Mouse (Mus musculus) forebrain, embryonic 15.5 days (tissue): ENCODE measurements around the gene Ptpru. TPM values are rescaled to one million over a fixed set of nuclear protein-coding genes. Genes with fewer than 3 reads are reported as not detected.

ENCODE experiments used
- ATAC-seq: fragments of 200-750 bp; cut with Nextera tagmentation; replicated peaks from 2 replicates; pipeline ENCODE4 v1.8.0; 2017; ENCODE audit warnings: mild to moderate bottlenecking, moderate TSS enrichment, moderate library complexity
- H3K27ac ChIP-seq: fragments of 300-500 bp; sonication (generic); replicated peaks from 2 replicates; pipeline ENCODE4 v1.5.1; 2015; ENCODE audit warnings: mild to moderate bottlenecking, inconsistent platforms
- H3K27me3 ChIP-seq: fragments of 300-500 bp; sonication (generic); 2 replicates; pipeline ENCODE4 v1.6.1; 2015; ENCODE audit warnings: inconsistent platforms
- H3K36me3 ChIP-seq: fragments of 300-500 bp; sonication (generic); 2 replicates; pipeline ENCODE4 v1.6.1; 2015; ENCODE audit warnings: mild to moderate bottlenecking, inconsistent platforms
- H3K4me1 ChIP-seq: fragments of 300-500 bp; sonication (generic); 2 replicates; pipeline ENCODE4 v1.6.1; 2015; ENCODE audit warnings: inconsistent platforms
- H3K4me2 ChIP-seq: fragments of 300-500 bp; sonication (generic); replicated peaks from 2 replicates; pipeline ENCODE4 v1.6.1; 2015; ENCODE audit warnings: mild to moderate bottlenecking, inconsistent platforms
- H3K4me3 ChIP-seq: fragments of 300-500 bp; sonication (generic); 2 replicates; pipeline ENCODE4 v1.5.1; 2015; ENCODE audit warnings: mild to moderate bottlenecking, inconsistent platforms
- H3K9ac ChIP-seq: fragments of 300-500 bp; sonication (generic); replicated peaks from 2 replicates; pipeline ENCODE4 v1.6.1; 2015; ENCODE audit warnings: mild to moderate bottlenecking, inconsistent platforms
- H3K9me3 ChIP-seq: fragments of 300-500 bp; sonication (generic); 2 replicates; pipeline ENCODE4 v1.6.1; 2016; ENCODE audit warnings: inconsistent platforms
- WGBS: fragments of 180-500 bp; shearing (Covaris S2); methylation state at CpG from one replicate; pipeline ENCODE4 v1.1.7; 2015; ENCODE audit warnings: mixed read lengths; 5-methylcytosine and 5-hydroxymethylcytosine counted together
- polyA plus RNA-seq: library from polyadenylated mRNA; unstranded; fragments of >200 nt; fragmentation: Nextera tagmentation; extraction: Ambion mirVana; gene quantifications from 2 replicates; pipeline ENCODE4 v1.2.1, GENCODE M21; 2015

Gene Ptpru
- 23.9 and 25.2 TPM in 2 replicates for polyA plus RNA-seq

GRCm38 (mm10) chr4:131837872-131838524 lies at the start of gene Ptpru:
Ptpru (minus strand) TSS chr4:131838288.
- peak within 1 kb of the TSS; percentile 73 for H3K9ac ChIP-seq
- H3K4me3 ChIP-seq: peak within 1 kb of the TSS; percentile 57
- H3K27ac ChIP-seq: 0 out of 2 replicates have a peak within 1 kb of the TSS, but pooled peaks have one; percentile 12
- under 1% methylated on average over 72 of the region's 72 CpGs for WGBS
- H3K9me3 ChIP-seq: no peaks in the 10 kb centered on the region
- H3K4me1 ChIP-seq: peaks cover 36% of the 10 kb centered on the region
- no peaks in the 10 kb centered on the region for H3K36me3 ChIP-seq
- H3K27me3 ChIP-seq: peaks cover 12% of the 10 kb centered on the region
- peak; percentile 89 for ATAC-seq
- H3K4me2 ChIP-seq: peak within 1 kb of the TSS; percentile 99

DNA sequence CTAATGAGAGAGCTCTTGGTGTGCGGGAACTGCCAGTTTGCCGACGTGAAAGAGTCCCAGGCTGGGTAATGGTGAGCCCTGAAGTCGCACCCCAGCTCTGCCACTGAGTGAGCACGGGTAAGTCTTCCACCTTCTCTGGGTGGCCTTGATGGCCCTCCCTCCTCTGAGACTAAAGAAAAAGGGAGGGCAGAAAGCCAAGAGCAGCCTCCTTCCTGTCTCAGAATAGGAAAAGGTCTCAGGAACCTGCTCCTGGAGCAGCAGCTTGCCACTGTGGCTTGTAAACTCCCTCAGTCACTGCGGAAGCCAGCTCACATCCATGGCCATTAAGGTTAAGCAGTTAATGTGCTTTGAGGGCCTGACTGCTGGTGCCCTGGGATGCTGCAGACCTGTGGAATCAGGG lies 47.3 kb upstream of the Ptpru start:
- H3K9me3 ChIP-seq: no peaks in the 10 kb centered on the region
- ATAC-seq: no peak
- no peak overlapping the region for H3K4me2 ChIP-seq
- H3K36me3 ChIP-seq: peaks cover 13% of the 10 kb centered on the region
- H3K9ac ChIP-seq: no peak overlapping the region
- H3K4me3 ChIP-seq: no peak overlapping the region
- WGBS: 81% methylated on average over 6 of the region's 6 CpGs
- peaks cover 29% of the 10 kb centered on the region for H3K4me1 ChIP-seq
- no peaks in the 10 kb centered on the region for H3K27me3 ChIP-seq
- no peak overlapping the region for H3K27ac ChIP-seq

DNA sequence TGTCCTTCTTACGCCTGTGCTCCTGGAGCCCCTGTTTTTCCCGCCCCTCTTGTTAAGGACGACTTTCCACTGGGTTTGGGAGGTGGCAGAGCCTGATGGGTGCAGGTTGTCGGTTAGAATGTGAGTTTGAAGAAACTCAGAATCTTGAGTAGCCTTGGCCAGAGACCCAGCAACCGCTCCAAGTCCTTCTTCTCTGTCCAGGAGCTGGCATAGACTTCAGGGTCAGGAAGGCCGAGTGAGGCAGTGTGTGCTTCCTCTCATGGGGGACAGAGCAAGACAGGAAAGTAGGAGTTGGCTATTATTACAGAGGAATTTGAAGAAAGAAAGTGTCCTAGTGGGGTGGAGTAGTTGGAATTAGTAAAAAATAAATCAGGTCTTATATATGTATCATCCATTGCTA lies 45.5 kb upstream of the Ptpru start:
- peaks cover 39% of the 10 kb centered on the region for H3K4me1 ChIP-seq
- no peak overlapping the region for H3K4me3 ChIP-seq
- H3K9ac ChIP-seq: no peak overlapping the region
- no peaks in the 10 kb centered on the region for H3K27me3 ChIP-seq
- no peak overlapping the region for H3K4me2 ChIP-seq
- no peak for ATAC-seq
- WGBS: 74% methylated on average over 6 of the region's 6 CpGs
- no peak overlapping the region for H3K27ac ChIP-seq
- no peaks in the 10 kb centered on the region for H3K9me3 ChIP-seq
- peaks cover 13% of the 10 kb centered on the region for H3K36me3 ChIP-seq

GRCm38 (mm10) chr4:131881306-131881705 lies 43.2 kb upstream of the Ptpru start:
- Histone ChIP-seq H3K4me1 (peaks cover 58% of the 10 kb centered on the region), H3K9me3 (no peaks in the 10 kb centered on the region), H3K27me3 (no peaks in the 10 kb centered on the region), H3K27ac (no peak overlapping the region), H3K4me3 (no peak overlapping the region), H3K4me2 (no peak overlapping the region), H3K36me3 (peaks cover 9% of the 10 kb centered on the region), H3K9ac (no peak overlapping the region)
- no peak for ATAC-seq
- 90% methylated on average over 7 of the region's 7 CpGs for WGBS

GRCm38 (mm10) chr4:131879692-131880091 lies 41.6 kb upstream of the Ptpru start:
- H3K27ac ChIP-seq: no peak overlapping the region
- no peak overlapping the region for H3K4me3 ChIP-seq
- no peak overlapping the region for H3K9ac ChIP-seq
- no peaks in the 10 kb centered on the region for H3K36me3 ChIP-seq
- H3K4me1 ChIP-seq: peaks cover 71% of the 10 kb centered on the region
- H3K4me2 ChIP-seq: no peak overlapping the region
- no peaks in the 10 kb centered on the region for H3K9me3 ChIP-seq
- 84% methylated on average over 1 of the region's 1 CpGs for WGBS
- ATAC-seq: no peak
- H3K27me3 ChIP-seq: no peaks in the 10 kb centered on the region

DNA sequence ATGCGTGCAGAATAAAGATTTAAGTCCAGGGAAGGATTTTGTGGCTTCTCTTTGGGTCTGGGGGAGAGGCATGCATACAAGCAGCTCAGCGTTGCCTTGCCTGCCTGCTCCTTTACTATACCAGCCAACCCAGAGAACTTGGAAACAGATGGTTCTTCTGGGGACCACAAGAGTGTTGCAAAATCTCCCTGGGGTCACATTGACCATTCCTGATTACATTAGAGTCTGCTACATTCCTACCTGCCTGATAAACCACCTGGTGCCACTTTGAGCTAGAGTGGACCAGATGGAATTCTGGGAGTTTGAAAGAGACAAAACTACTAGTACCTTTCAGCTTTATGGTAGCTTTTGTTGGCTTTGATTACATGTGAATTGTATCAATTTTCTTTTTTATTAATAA lies 38.7 kb upstream of the Ptpru start:
- no peak overlapping the region for H3K27ac ChIP-seq
- WGBS: 62% methylated on average over 2 of the region's 2 CpGs
- peaks cover 64% of the 10 kb centered on the region for H3K4me1 ChIP-seq
- H3K4me2 ChIP-seq: 0 out of 2 replicates have a peak overlapping the region, but pooled peaks have one; percentile 84
- ATAC-seq: no peak
- no peaks in the 10 kb centered on the region for H3K9me3 ChIP-seq
- no peak overlapping the region for H3K4me3 ChIP-seq
- H3K9ac ChIP-seq: no peak overlapping the region; the same call in 1 of the 2 replicates
- no peaks in the 10 kb centered on the region for H3K27me3 ChIP-seq
- no peaks in the 10 kb centered on the region for H3K36me3 ChIP-seq

- peaks cover 55% of the 10 kb centered on the region for H3K4me1 ChIP-seq
- H3K4me2 ChIP-seq: peak overlapping the region; percentile 84
- peak overlapping the region; percentile 100 for H3K9ac ChIP-seq
- H3K36me3 ChIP-seq: no peaks in the 10 kb centered on the region
- no peaks in the 10 kb centered on the region for H3K27me3 ChIP-seq
- no peak for ATAC-seq
- H3K27ac ChIP-seq: 0 out of 2 replicates have a peak overlapping the region, but pooled peaks have one; percentile 2
- no peaks in the 10 kb centered on the region for H3K9me3 ChIP-seq
- peak overlapping the region; percentile 90 for H3K4me3 ChIP-seq
- 30% methylated on average over 3 of the region's 3 CpGs for WGBS
Observed at GRCm38 (mm10) chr4:131875242-131875641, 37.2 kb upstream of the Ptpru start.

DNA sequence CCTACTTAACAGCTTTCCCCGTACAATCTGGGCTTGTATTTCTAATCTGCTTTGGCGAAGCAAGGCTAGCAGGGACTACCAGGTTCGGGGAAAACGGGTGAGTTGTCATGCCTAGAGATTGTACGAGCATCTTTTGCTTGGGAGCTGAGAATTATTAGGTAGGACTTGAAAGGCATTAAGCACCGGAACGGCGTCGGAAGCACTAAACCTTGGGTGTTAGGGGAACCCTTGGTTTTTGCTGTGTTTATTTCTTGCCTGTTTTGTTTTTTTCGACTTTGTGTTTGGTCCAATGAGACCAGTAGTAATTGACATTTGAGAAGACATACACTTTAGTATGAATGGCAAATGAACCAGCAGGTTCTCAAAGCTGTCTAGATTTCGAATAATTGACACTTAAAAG lies 36.5 kb upstream of the Ptpru start:
- Histone ChIP-seq H3K4me2 (peak overlapping the region; percentile 84), H3K4me1 (peaks cover 53% of the 10 kb centered on the region), H3K36me3 (no peaks in the 10 kb centered on the region), H3K9ac (peak overlapping the region; percentile 100), H3K27me3 (no peaks in the 10 kb centered on the region), H3K27ac (peak overlapping the region; percentile 99), H3K4me3 (peak overlapping the region; percentile 90), H3K9me3 (no peaks in the 10 kb centered on the region)
- 3% methylated on average over 11 of the region's 11 CpGs for WGBS
- no peak for ATAC-seq

GRCm38 (mm10) chr4:131874169-131874536 lies 36.1 kb upstream of the Ptpru start:
- WGBS: 0% methylated on average over 20 of the region's 20 CpGs
- Histone ChIP-seq H3K36me3 (no peaks in the 10 kb centered on the region), H3K27me3 (no peaks in the 10 kb centered on the region), H3K27ac (peak overlapping the region; percentile 99), H3K9ac (peak overlapping the region; percentile 100), H3K4me3 (peak overlapping the region; percentile 90), H3K4me2 (peak overlapping the region; percentile 84), H3K4me1 (peaks cover 48% of the 10 kb centered on the region), H3K9me3 (no peaks in the 10 kb centered on the region)
- no peak for ATAC-seq

DNA sequence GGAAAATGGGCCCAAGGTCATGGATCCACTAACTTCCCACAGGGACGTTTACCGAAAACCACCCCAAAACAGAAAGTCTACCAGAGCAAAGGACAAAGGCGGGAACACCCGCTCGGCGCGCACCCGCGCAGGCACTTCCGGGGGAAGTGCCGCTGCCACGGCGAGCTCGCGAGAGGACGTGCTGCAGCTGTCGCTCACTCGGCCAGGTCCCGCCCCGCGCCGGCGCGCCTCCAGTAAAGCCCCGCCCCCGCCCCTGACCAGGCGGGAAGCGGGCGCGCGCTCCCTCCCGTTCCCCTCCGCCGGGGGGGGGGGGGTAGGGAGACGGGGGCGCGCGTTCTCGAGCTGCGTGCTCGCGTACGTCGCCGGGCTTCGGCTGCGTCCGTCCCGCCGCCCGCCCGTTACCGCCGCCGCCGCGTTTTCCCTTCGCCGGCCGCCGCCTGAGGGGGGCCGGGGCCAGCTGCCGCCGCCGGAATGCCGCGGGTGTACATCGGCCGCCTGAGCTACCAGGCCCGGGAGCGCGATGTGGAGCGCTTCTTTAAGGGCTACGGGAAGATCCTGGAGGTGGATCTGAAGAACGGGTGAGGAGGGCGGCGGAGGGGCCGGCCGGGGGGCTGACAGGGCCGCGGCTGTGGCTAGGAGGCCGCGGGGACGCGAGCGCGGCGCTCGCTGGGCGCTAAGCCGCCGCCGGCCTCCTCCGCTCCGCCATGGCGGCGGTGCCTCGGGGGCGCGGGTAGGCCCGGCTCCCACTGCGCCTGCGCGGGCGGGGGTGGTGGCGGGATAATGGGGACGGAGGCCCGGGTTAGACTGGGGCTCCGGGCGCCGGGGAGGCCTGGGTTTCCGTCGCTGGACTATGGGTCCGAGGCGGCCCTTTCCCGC lies 35.4 kb upstream of the Ptpru start, which contains the start of gene Srsf4:
Srsf4 (plus strand) TSS at position 325 of the 876 bp plus-strand sequence.
- peak within 1 kb of the TSS; percentile 100 for H3K9ac ChIP-seq
- H3K4me2 ChIP-seq: peak within 1 kb of the TSS; percentile 84
- H3K27ac ChIP-seq: peak within 1 kb of the TSS; percentile 99
- H3K27me3 ChIP-seq: no peaks in the 10 kb centered on the region
- H3K4me3 ChIP-seq: peak within 1 kb of the TSS; percentile 90
- H3K9me3 ChIP-seq: no peaks in the 10 kb centered on the region
- peaks cover 45% of the 10 kb centered on the region for H3K4me1 ChIP-seq
- ATAC-seq: peak; percentile 95
- H3K36me3 ChIP-seq: no peaks in the 10 kb centered on the region
- WGBS: under 1% methylated on average over 85 of the region's 116 CpGs

DNA sequence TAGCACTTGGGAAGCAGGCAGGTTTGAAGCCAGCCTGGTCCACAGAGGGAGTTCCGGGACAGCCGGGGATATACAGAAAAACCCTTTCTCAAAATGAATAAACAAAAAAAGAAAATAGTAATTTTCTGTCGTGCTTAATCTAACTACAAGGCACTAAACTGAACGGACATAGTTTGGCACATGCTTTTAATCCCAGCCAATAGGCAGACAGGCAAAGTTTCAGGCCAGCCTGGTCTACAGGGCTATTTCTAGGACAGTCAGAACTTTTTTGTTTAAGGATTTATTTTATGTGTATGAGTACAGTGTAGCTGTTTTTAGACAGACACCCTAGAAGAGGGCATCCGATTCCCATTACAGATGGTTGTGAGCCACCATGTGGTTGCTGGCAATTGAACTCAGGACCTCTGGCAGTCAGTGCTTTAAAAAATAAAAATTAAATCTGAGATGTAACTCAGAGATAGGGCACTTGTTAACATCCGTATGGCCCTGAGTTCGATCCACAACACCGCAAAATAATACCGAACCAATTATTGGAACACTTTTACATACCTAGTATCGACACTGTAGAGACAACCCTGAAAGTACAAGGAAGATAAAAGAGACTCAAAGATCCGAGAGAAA lies 34.7 kb upstream of the Ptpru start:
- Histone ChIP-seq H3K27ac (peak overlapping the region; percentile 99), H3K4me1 (peaks cover 38% of the 10 kb centered on the region), H3K4me2 (peak overlapping the region; percentile 58), H3K36me3 (no peaks in the 10 kb centered on the region), H3K9me3 (no peaks in the 10 kb centered on the region), H3K27me3 (no peaks in the 10 kb centered on the region), H3K9ac (peak overlapping the region; percentile 100), H3K4me3 (peak overlapping the region; percentile 90)
- ATAC-seq: peak; percentile 46
- WGBS: 11% methylated on average over 11 of the region's 11 CpGs

DNA sequence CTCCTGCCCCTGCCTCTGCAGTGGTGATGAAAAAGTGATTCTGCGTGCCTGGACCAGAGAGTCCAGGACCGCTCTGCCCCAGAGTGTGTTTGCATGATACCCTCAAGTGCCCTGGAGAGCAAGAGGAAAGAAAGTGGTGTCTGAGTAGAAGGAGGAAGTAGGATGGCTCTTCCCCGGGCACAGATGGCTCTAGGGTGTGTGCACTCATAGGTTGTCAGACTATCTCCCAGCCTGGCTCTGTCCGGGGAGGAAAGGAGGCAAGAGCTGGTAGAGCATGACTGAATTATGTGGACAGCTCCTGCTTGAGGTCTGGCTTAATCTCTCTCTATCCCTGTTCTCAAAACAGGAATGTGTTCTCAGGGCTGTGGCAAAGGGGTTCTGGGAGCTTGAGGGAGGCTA lies 23.3 kb upstream of the Ptpru start:
- 85% methylated on average over 4 of the region's 4 CpGs for WGBS
- H3K36me3 ChIP-seq: peaks cover 17% of the 10 kb centered on the region
- no peaks in the 10 kb centered on the region for H3K9me3 ChIP-seq
- H3K4me1 ChIP-seq: no peaks in the 10 kb centered on the region
- H3K4me2 ChIP-seq: no peak overlapping the region
- ATAC-seq: no peak
- H3K9ac ChIP-seq: no peak overlapping the region
- H3K27me3 ChIP-seq: no peaks in the 10 kb centered on the region
- no peak overlapping the region for H3K27ac ChIP-seq
- no peak overlapping the region for H3K4me3 ChIP-seq
